Mouse (Mus musculus) cortical plate, adult 2 months (tissue): ENCODE measurements around the gene Proser3.

ENCODE experiments used
- CTCF ChIP-seq: fragments of 200-500 bp; IDR thresholded peaks from 2 replicates; pipeline ENCODE4 v1.5.1; 2011; ENCODE audit warnings: mild to moderate bottlenecking, control low read depth, low read length; ENCODE audit not compliant: insufficient read depth; ENCODE audit errors: extremely low read depth
- POLR2A ChIP-seq: fragments of 200-500 bp; IDR thresholded peaks from 2 replicates; pipeline ENCODE4 v1.6.1; 2011; ENCODE audit warnings: mild to moderate bottlenecking, low read length, control low read depth; ENCODE audit not compliant: insufficient read depth; ENCODE audit errors: extremely low read depth

DNA sequence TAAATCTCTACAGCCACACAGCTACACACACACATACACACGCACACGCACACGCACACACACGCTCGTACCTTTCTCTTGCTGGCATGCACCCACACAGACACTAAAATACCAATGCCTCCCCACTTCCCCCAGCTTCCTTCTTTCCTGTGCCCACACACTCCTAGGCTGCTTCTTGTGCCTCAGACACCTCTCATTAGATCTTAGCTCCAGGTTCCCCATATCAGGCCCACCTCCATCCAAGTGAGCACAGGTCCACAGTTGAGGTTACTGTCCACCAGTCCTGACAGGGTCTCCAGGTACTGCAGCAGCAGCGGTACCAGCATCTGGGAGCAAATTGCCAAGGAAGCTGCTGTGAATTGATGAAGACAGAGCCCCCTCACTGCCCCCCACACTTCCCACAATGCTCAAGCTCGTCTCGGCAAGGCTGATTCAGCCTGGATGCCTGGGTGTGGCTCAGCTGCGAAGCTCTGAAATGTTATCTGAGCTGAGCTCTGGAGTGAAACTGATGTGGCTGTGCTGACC, 20.7 kb downstream of the Proser3 start:
- TF ChIP-seq CTCF (no peak), POLR2A (peak; percentile 17; the same call in 1 of the 2 replicates)
